In genomic region chr1:78191761-78192160, GRCm38 (mm10) we compare ENCODE assay signal across 19 mouse cellular contexts. TPM values are rescaled to one million over a fixed set of nuclear protein-coding genes. Genes with fewer than 3 reads are reported as not detected.
DNase-seq lines count a peak whose midpoint lies in the region; ATAC-seq lines count a peak whose summit lies in the region.
"Had no signal": no experiment of that assay in that cellular context is flagged by ENCODE, and none has a peak within 500 bp of the region (broad histone marks: within the 10 kb centered on the region; RNA-seq: fewer than 3 reads in every experiment).

No protein-coding gene starts in this region.

- no peak overlapping the region for H3K27ac ChIP-seq in forebrain, embryonic 10.5 days
- H3K27ac ChIP-seq in forebrain, embryonic 16.5 days (ENCODE audit: low read length) = no peak overlapping the region
- peak overlapping the region; percentile 93 for H3K27ac ChIP-seq in hindbrain, embryonic 11.5 days (ENCODE audit: low read depth, low read length)
- peak overlapping the region; percentile 91 for H3K27ac ChIP-seq in midbrain, embryonic 11.5 days (ENCODE audit: low read depth, low read length)
- H3K27ac ChIP-seq in neural tube, embryonic 14.5 days (ENCODE audit: low read depth, low read length) = no peak overlapping the region; the same call in 1 of the 2 replicates
- H3K27ac ChIP-seq: forebrain, embryonic 13.5 days; liver, embryonic 12.5 days; lung, embryonic 15.5 days had no signal

- 23% methylated on average over 1 of the region's 1 CpGs for WGBS in forebrain, embryonic 10.5 days
- 56% methylated on average over 1 of the region's 1 CpGs for WGBS in forebrain, embryonic 16.5 days
- 30% methylated on average over 1 of the region's 1 CpGs for WGBS in hindbrain, embryonic 11.5 days
- WGBS in midbrain, embryonic 11.5 days = 16% methylated on average over 1 of the region's 1 CpGs
- 43% methylated on average over 1 of the region's 1 CpGs for WGBS in neural tube, embryonic 14.5 days

- H3K4me2 ChIP-seq in forebrain, embryonic 16.5 days (ENCODE audit: low read length) = no peak overlapping the region
- peak overlapping the region; percentile 62 for H3K4me2 ChIP-seq in hindbrain, embryonic 11.5 days (replicated peaks; ENCODE audit: low read depth, low read length)
- H3K4me2 ChIP-seq in midbrain, embryonic 11.5 days = peak overlapping the region; percentile 72
- H3K4me2 ChIP-seq in neural tube, embryonic 14.5 days (ENCODE audit: low read depth, low read length) = peak overlapping the region; percentile 29; the same call in 1 of the 2 replicates
- H3K4me2 ChIP-seq: forebrain, embryonic 13.5 days; liver, embryonic 12.5 days; lung, embryonic 15.5 days had no signal

- peak overlapping the region; percentile 56; the same call in 1 of the 2 replicates for H3K4me3 ChIP-seq in forebrain, embryonic 10.5 days
- H3K4me3 ChIP-seq in forebrain, embryonic 16.5 days (replicated peaks; ENCODE audit: low read length) = no peak overlapping the region
- peak overlapping the region; percentile 61 for H3K4me3 ChIP-seq in hindbrain, embryonic 11.5 days (ENCODE audit: low read depth, low read length)
- H3K4me3 ChIP-seq in midbrain, embryonic 11.5 days (ENCODE audit: low read depth, low read length) = peak overlapping the region; percentile 71
- H3K4me3 ChIP-seq in neural tube, embryonic 14.5 days (ENCODE audit: low read depth, low read length) = 0 out of 2 replicates have a peak overlapping the region, but pooled peaks have one; percentile 31
- H3K4me3 ChIP-seq: forebrain, embryonic 13.5 days; liver, embryonic 12.5 days; lung, embryonic 15.5 days had no signal

- H3K9ac ChIP-seq in forebrain, embryonic 16.5 days (replicated peaks; ENCODE audit: low read depth, low read length) = no peak overlapping the region
- H3K9ac ChIP-seq in hindbrain, embryonic 11.5 days (ENCODE audit: low read depth, low read length) = peak overlapping the region; percentile 70
- peak overlapping the region; percentile 85 for H3K9ac ChIP-seq in midbrain, embryonic 11.5 days (ENCODE audit: low read length)
- no peak overlapping the region for H3K9ac ChIP-seq in neural tube, embryonic 14.5 days (replicated peaks; ENCODE audit: low read depth, low read length)
- H3K9ac ChIP-seq: forebrain, embryonic 13.5 days; liver, embryonic 12.5 days; lung, embryonic 15.5 days had no signal

- DNase-seq in forebrain, embryonic 10.5 days (ENCODE audit: extremely low spot score, low spot score) = no peak
- peak; percentile 37 for DNase-seq in hindbrain, embryonic 11.5 days (ENCODE audit: low spot score)
- DNase-seq in midbrain, embryonic 11.5 days (ENCODE audit: low spot score, missing footprints) = peak; percentile 94
- no peak for DNase-seq in left cerebral cortex, adult 9 months (ENCODE audit: low spot score in 2 of 2)
- no peak for DNase-seq in spleen, adult 12 weeks (ENCODE audit: low spot score)
- DNase-seq: adrenal gland, postnatal 10 days; cerebellum, adult 2 months; heart, adult 18-20 months; right cerebral cortex, postnatal 4 days; thymus, adult 18-20 months had no signal

- peaks cover 100% of the 10 kb centered on the region for H3K27me3 ChIP-seq in forebrain, embryonic 10.5 days (ENCODE audit: poor library complexity, severe bottlenecking)
- H3K27me3 ChIP-seq in forebrain, embryonic 16.5 days (replicated peaks; ENCODE audit: control insufficient read depth, insufficient read depth, low read length) = peaks cover 93% of the 10 kb centered on the region
- H3K27me3 ChIP-seq in hindbrain, embryonic 11.5 days (ENCODE audit: control insufficient read depth, insufficient read depth, low read length) = peaks cover 35% of the 10 kb centered on the region
- H3K27me3 ChIP-seq in midbrain, embryonic 11.5 days (ENCODE audit: control insufficient read depth, insufficient read depth, low read length) = peaks cover 64% of the 10 kb centered on the region
- H3K27me3 ChIP-seq in neural tube, embryonic 14.5 days (ENCODE audit: control insufficient read depth, insufficient read depth, low read length) = peaks cover 9% of the 10 kb centered on the region; the same call in 1 of the 2 replicates
- H3K27me3 ChIP-seq: CH12.LX had no signal

- no peaks in the 10 kb centered on the region for H3K36me3 ChIP-seq in forebrain, embryonic 10.5 days (replicated peaks)
- no peaks in the 10 kb centered on the region for H3K36me3 ChIP-seq in forebrain, embryonic 16.5 days (ENCODE audit: control insufficient read depth, insufficient read depth)
- H3K36me3 ChIP-seq in hindbrain, embryonic 11.5 days (ENCODE audit: control insufficient read depth, insufficient read depth, low read length) = no peaks in the 10 kb centered on the region
- H3K36me3 ChIP-seq in midbrain, embryonic 11.5 days (ENCODE audit: control insufficient read depth, insufficient read depth, low read length) = no peaks in the 10 kb centered on the region; the same call in 1 of the 2 replicates
- no peaks in the 10 kb centered on the region for H3K36me3 ChIP-seq in neural tube, embryonic 14.5 days (ENCODE audit: control insufficient read depth, insufficient read depth, low read length)
- H3K36me3 ChIP-seq: liver, embryonic 12.5 days; lung, embryonic 15.5 days had no signal

- H3K4me1 ChIP-seq in forebrain, embryonic 10.5 days = peaks cover 86% of the 10 kb centered on the region
- H3K4me1 ChIP-seq in forebrain, embryonic 16.5 days (replicated peaks; ENCODE audit: control insufficient read depth, insufficient read depth, low read length) = peaks cover 20% of the 10 kb centered on the region
- 0 out of 2 replicates have a peak, but pooled peaks cover 3% of the 10 kb centered on the region for H3K4me1 ChIP-seq in hindbrain, embryonic 11.5 days (replicated peaks; ENCODE audit: control insufficient read depth, insufficient read depth, low read length)
- H3K4me1 ChIP-seq in midbrain, embryonic 11.5 days (ENCODE audit: control insufficient read depth, insufficient read depth, low read length) = peaks cover 19% of the 10 kb centered on the region
- peaks cover 3% of the 10 kb centered on the region; the same call in 1 of the 2 replicates for H3K4me1 ChIP-seq in neural tube, embryonic 14.5 days (ENCODE audit: control insufficient read depth, insufficient read depth, low read length)

- ATAC-seq in forebrain, embryonic 16.5 days = no peak
- no peak for ATAC-seq in hindbrain, embryonic 11.5 days (ENCODE audit: low FRiP score)
- no peak for ATAC-seq in midbrain, embryonic 11.5 days (ENCODE audit: low FRiP score)
- ATAC-seq in neural tube, embryonic 14.5 days (ENCODE audit: low read depth) = no peak
- ATAC-seq in erythroblast, adult 5-6 weeks (replicated peaks; ENCODE audit: low FRiP score, poor library complexity, severe bottlenecking) = no peak
- ATAC-seq: forebrain, embryonic 13.5 days; inflammation-experienced regulatory T-cells, adult 6 months; liver, embryonic 12.5 days had no signal

- H3K9me3 ChIP-seq in forebrain, embryonic 10.5 days = no peaks in the 10 kb centered on the region
- H3K9me3 ChIP-seq in forebrain, embryonic 16.5 days (ENCODE audit: control insufficient read depth, low read length) = no peaks in the 10 kb centered on the region
- H3K9me3 ChIP-seq in hindbrain, embryonic 11.5 days (ENCODE audit: control insufficient read depth, low read length) = no peaks in the 10 kb centered on the region
- no peaks in the 10 kb centered on the region for H3K9me3 ChIP-seq in midbrain, embryonic 11.5 days (ENCODE audit: control insufficient read depth, low read length)
- H3K9me3 ChIP-seq in neural tube, embryonic 14.5 days (ENCODE audit: control insufficient read depth, low read length) = no peaks in the 10 kb centered on the region
- H3K9me3 ChIP-seq: forebrain, embryonic 13.5 days; liver, embryonic 12.5 days; lung, embryonic 15.5 days had no signal

RNA-seq across cellular contexts. Expression of gene Pax3, which starts 5.2 kb away (rescaled TPM):
- 12.2 and 13.0 TPM in 2 replicates for polyA plus RNA-seq in forebrain, embryonic 10.5 days (2016; fragmentation: Nextera tagmentation; extraction: Ambion mirVana)
- 0.22 TPM in 1 of 2 replicates, not detected in the other for polyA plus RNA-seq in forebrain, embryonic 16.5 days (2015; fragmentation: Nextera tagmentation; extraction: Ambion mirVana)
- polyA plus RNA-seq in hindbrain, embryonic 11.5 days (2014; fragmentation: Nextera tagmentation; extraction: Ambion mirVana) = 48.3 and 49.2 TPM in 2 replicates
- 38.1 and 41.5 TPM in 2 replicates for polyA plus RNA-seq in midbrain, embryonic 11.5 days (2014; fragmentation: Nextera tagmentation; extraction: Ambion mirVana)
- 4.6 and 6.3 TPM in 2 replicates for polyA plus RNA-seq in neural tube, embryonic 14.5 days (2014; fragmentation: Nextera tagmentation; extraction: Ambion mirVana)
- total RNA-seq in erythroblast, adult 5-6 weeks (2015; ENCODE audit: low replicate concordance) = not detected in 2 replicates
- total RNA-seq in erythroblast, adult 5-6 weeks (2017; ENCODE audit: low replicate concordance) = not detected in 2 replicates
- total RNA-seq: heart, adult 18-20 months; left cerebral cortex, postnatal 25 days had no signal
- polyA plus RNA-seq: inflammation-experienced regulatory T-cells, adult 6 months had no signal

Comparison
In these comparisons a context has a peak if more than half of its experiments do, and no peak if none do; other contexts are left out.
1. DNase-seq: peak in hindbrain, embryonic 11.5 days (single experiment) and midbrain, embryonic 11.5 days (single experiment); none in forebrain, embryonic 10.5 days (single experiment), left cerebral cortex, adult 9 months (0 of 2) and spleen, adult 12 weeks (single experiment).
2. H3K27ac ChIP-seq: peak in hindbrain, embryonic 11.5 days (single experiment) and midbrain, embryonic 11.5 days (single experiment); none in forebrain, embryonic 10.5 days (single experiment), forebrain, embryonic 16.5 days (single experiment) and neural tube, embryonic 14.5 days (single experiment).
3. H3K9ac ChIP-seq: peak in hindbrain, embryonic 11.5 days (single experiment) and midbrain, embryonic 11.5 days (single experiment); none in forebrain, embryonic 16.5 days (single experiment) and neural tube, embryonic 14.5 days (single experiment).